Mouse (Mus musculus): ENCODE data around the gene Erap1. TPM values are rescaled to one million over a fixed set of nuclear protein-coding genes. Genes with fewer than 3 reads are reported as not detected.

Erap1 gene
- polyA plus RNA-seq, 1 experiment from 2014 or later: 16.8 TPM

Other genes with a start within 250 kb of the Erap1 start
- gene Zfp72, start 248.7 kb upstream of the Erap1 start, polyA plus RNA-seq (2014; fragmentation: Nextera tagmentation; extraction: Ambion mirVana): 7.8 and 7.9 TPM in 2 replicates
- 59.8 and 61.6 TPM in 2 replicates for gene Ftl1-ps1, start 239.9 kb upstream of the Erap1 start, polyA plus RNA-seq (2014; fragmentation: Nextera tagmentation; extraction: Ambion mirVana)
- gene Zfp825, start 145.6 kb upstream of the Erap1 start, polyA plus RNA-seq (2014; fragmentation: Nextera tagmentation; extraction: Ambion mirVana): 27.3 and 29.3 TPM in 2 replicates
- gene Cast, start 169.2 kb downstream of the Erap1 start, polyA plus RNA-seq (2014; fragmentation: Nextera tagmentation; extraction: Ambion mirVana): 18.9 and 28.8 TPM in 2 replicates